Mouse (Mus musculus): ENCODE data around the gene Chuk.

DNA sequence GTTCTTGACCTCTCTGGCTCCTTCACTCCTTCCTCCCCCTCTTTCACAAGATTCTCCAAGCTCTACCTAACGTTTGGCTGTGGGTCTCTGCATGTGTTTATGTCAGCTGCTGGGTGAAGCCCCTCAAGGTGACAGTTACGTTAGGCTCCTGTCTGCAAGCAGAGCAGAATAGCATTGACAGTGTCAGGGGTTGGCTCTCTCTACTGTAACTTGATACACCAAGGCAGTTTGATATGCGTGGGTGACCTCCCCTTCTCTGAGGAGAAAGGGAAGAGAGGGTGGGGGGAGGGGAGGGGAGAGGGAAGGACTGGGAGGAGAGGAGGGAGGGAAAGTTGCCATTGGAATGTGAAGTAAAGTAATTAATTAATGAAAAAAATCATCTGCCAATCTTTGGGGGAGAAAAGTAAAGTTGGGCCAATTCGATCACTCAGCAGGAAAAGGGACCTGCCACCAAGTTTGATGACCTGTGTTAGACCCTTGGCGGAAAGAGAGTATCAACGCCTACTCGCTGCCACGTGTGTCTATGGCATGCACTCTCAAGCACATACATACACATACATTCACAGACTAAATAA is 80.2 kb downstream of the Chuk start:
- TF ChIP-seq CTCF (IDR thresholded peaks at IDR 0.05) (no peak), EP300 (IDR thresholded peaks at IDR 0.05) (no peak)
